Mouse (Mus musculus) megakaryocyte, embryonic 14.5 days (primary cell): Measurements from ENCODE around the gene Pitpnm2. TPM values are rescaled to one million over a fixed set of nuclear protein-coding genes. Genes with fewer than 3 reads are reported as not detected.

Experiments used
- H3K27me3 ChIP-seq: replicated peaks from 2 replicates; pipeline ENCODE3; 2012; ENCODE audit warnings: inconsistent platforms
- H3K36me3 ChIP-seq: replicated peaks from 2 replicates; pipeline ENCODE3; 2012; ENCODE audit warnings: low read length, inconsistent platforms, mixed read lengths
- H3K4me1 ChIP-seq: 2 replicates; pipeline ENCODE4 v1.6.1; 2012; ENCODE audit warnings: inconsistent platforms
- H3K4me3 ChIP-seq: replicated peaks from 2 replicates; pipeline ENCODE3; 2012; ENCODE audit warnings: moderate library complexity, mild to moderate bottlenecking, inconsistent platforms
- H3K9me3 ChIP-seq: 2 replicates; pipeline ENCODE4 v1.6.1; 2012; ENCODE audit warnings: inconsistent platforms
- FLI1 ChIP-seq: IDR thresholded peaks from 2 replicates; pipeline ENCODE4 v1.6.1; 2012; ENCODE audit warnings: low read length, inconsistent platforms, mixed read lengths
- GATA1 ChIP-seq: IDR thresholded peaks from 3 replicates; pipeline ENCODE4 v1.6.1; 2012; ENCODE audit warnings: mixed read lengths, low read length, inconsistent platforms, borderline replicate concordance
- polyA plus RNA-seq: library from polyadenylated mRNA; stranded (reverse); fragments of >175 nt; gene quantifications from 2 replicates; pipeline ENCODE4 v1.2.3, GENCODE M21; 2012; ENCODE audit warnings: low replicate concordance; ENCODE audit not compliant: insufficient read depth

The Pitpnm2 gene
- polyA plus RNA-seq, 1 experiment = 30.1 TPM

GRCm38 (mm10) chr5:124162577-124162976 is 87.0 kb downstream of the Pitpnm2 start:
- Histone ChIP-seq H3K4me1 (peaks cover 93% of the 10 kb centered on the region), H3K9me3 (no peaks in the 10 kb centered on the region), H3K27me3 (no peaks in the 10 kb centered on the region), H3K4me3 (no peak overlapping the region), H3K36me3 (peaks cover 45% of the 10 kb centered on the region)
- no peak for TF ChIP-seq GATA1
- no peak for TF ChIP-seq FLI1

- no peaks in the 10 kb centered on the region for H3K27me3 ChIP-seq
- peaks cover 89% of the 10 kb centered on the region for H3K4me1 ChIP-seq
- H3K36me3 ChIP-seq = peaks cover 43% of the 10 kb centered on the region
- TF ChIP-seq GATA1 (no peak), FLI1 (no peak)
- H3K4me3 ChIP-seq = no peak overlapping the region
- H3K9me3 ChIP-seq = no peaks in the 10 kb centered on the region
Measured at GRCm38 (mm10) chr5:124161831-124162230, 87.7 kb downstream of the Pitpnm2 start.

- H3K4me3 ChIP-seq = no peak overlapping the region
- H3K36me3 ChIP-seq = peaks cover 36% of the 10 kb centered on the region
Measured at GRCm38 (mm10) chr5:124159453-124159852, 90.1 kb downstream of the Pitpnm2 start.

GRCm38 (mm10) chr5:124158305-124158704 is 91.3 kb downstream of the Pitpnm2 start:
- TF ChIP-seq GATA1 (no peak), FLI1 (no peak)
- no peaks in the 10 kb centered on the region for H3K27me3 ChIP-seq
- H3K4me1 ChIP-seq = peaks cover 63% of the 10 kb centered on the region
- H3K36me3 ChIP-seq = peaks cover 32% of the 10 kb centered on the region
- no peaks in the 10 kb centered on the region for H3K9me3 ChIP-seq
- no peak overlapping the region for H3K4me3 ChIP-seq

More at GRCm38 (mm10) chr5:124159453-124159852, 90.1 kb downstream of the Pitpnm2 start:
- TF ChIP-seq FLI1 = no peak
- no peak for TF ChIP-seq GATA1
- Histone ChIP-seq H3K27me3 (no peaks in the 10 kb centered on the region), H3K9me3 (no peaks in the 10 kb centered on the region), H3K4me1 (peaks cover 71% of the 10 kb centered on the region)

GRCm38 (mm10) chr5:124155943-124156342 is 93.6 kb downstream of the Pitpnm2 start:
- TF ChIP-seq FLI1 (no peak), GATA1 (no peak)
- Histone ChIP-seq H3K27me3 (no peaks in the 10 kb centered on the region), H3K4me3 (no peak overlapping the region), H3K9me3 (no peaks in the 10 kb centered on the region), H3K36me3 (peaks cover 53% of the 10 kb centered on the region), H3K4me1 (peaks cover 41% of the 10 kb centered on the region)

GRCm38 (mm10) chr5:124152734-124153133 is 96.8 kb downstream of the Pitpnm2 start:
- H3K36me3 ChIP-seq = peaks cover 59% of the 10 kb centered on the region
- peaks cover 22% of the 10 kb centered on the region for H3K4me1 ChIP-seq
- no peak overlapping the region for H3K4me3 ChIP-seq
- H3K27me3 ChIP-seq = no peaks in the 10 kb centered on the region
- TF ChIP-seq GATA1 = no peak
- no peak for TF ChIP-seq FLI1
- no peaks in the 10 kb centered on the region for H3K9me3 ChIP-seq

GRCm38 (mm10) chr5:124150895-124151294 is 98.7 kb downstream of the Pitpnm2 start:
- H3K4me1 ChIP-seq = peaks cover 22% of the 10 kb centered on the region
- H3K36me3 ChIP-seq = peaks cover 68% of the 10 kb centered on the region
- H3K9me3 ChIP-seq = no peaks in the 10 kb centered on the region
- TF ChIP-seq GATA1 (no peak), FLI1 (no peak)
- no peaks in the 10 kb centered on the region for H3K27me3 ChIP-seq
- H3K4me3 ChIP-seq = no peak overlapping the region

- peaks cover 86% of the 10 kb centered on the region for H3K36me3 ChIP-seq
- H3K9me3 ChIP-seq = no peaks in the 10 kb centered on the region
- no peak overlapping the region for H3K4me3 ChIP-seq
- H3K4me1 ChIP-seq = peaks cover 17% of the 10 kb centered on the region
- H3K27me3 ChIP-seq = no peaks in the 10 kb centered on the region
- no peak for TF ChIP-seq GATA1
- TF ChIP-seq FLI1 = no peak
Measured at GRCm38 (mm10) chr5:124149028-124149427, 100.5 kb downstream of the Pitpnm2 start.

GRCm38 (mm10) chr5:124138066-124138465 is 111.5 kb downstream of the Pitpnm2 start:
- Histone ChIP-seq H3K27me3 (no peaks in the 10 kb centered on the region), H3K4me3 (no peak overlapping the region), H3K36me3 (peaks cover 100% of the 10 kb centered on the region), H3K4me1 (peaks cover 8% of the 10 kb centered on the region; the same call in 1 of the 2 replicates), H3K9me3 (peaks cover 9% of the 10 kb centered on the region)
- no peak for TF ChIP-seq GATA1
- no peak for TF ChIP-seq FLI1

GRCm38 (mm10) chr5:124134261-124134660 is 115.3 kb downstream of the Pitpnm2 start:
- H3K4me3 ChIP-seq = no peak overlapping the region
- TF ChIP-seq GATA1 (no peak), FLI1 (no peak)
- H3K36me3 ChIP-seq = peaks cover 100% of the 10 kb centered on the region
- H3K9me3 ChIP-seq = no peaks in the 10 kb centered on the region
- H3K27me3 ChIP-seq = no peaks in the 10 kb centered on the region
- peaks cover 9% of the 10 kb centered on the region; the same call in 1 of the 2 replicates for H3K4me1 ChIP-seq

GRCm38 (mm10) chr5:124125093-124125492 is 124.5 kb downstream of the Pitpnm2 start:
- no peak for TF ChIP-seq FLI1
- TF ChIP-seq GATA1 = no peak

More at GRCm38 (mm10) chr5:124125093-124125492, 124.5 kb downstream of the Pitpnm2 start:
- no peaks in the 10 kb centered on the region for H3K9me3 ChIP-seq
- H3K36me3 ChIP-seq = peaks cover 100% of the 10 kb centered on the region
- no peak overlapping the region for H3K4me3 ChIP-seq
- no peaks in the 10 kb centered on the region for H3K27me3 ChIP-seq
- peaks cover 9% of the 10 kb centered on the region; the same call in 1 of the 2 replicates for H3K4me1 ChIP-seq
